Mouse (Mus musculus): Measurements from ENCODE around the gene Vpreb1.

GRCm38 (mm10) chr16:16825476-16825875 lies 45.2 kb downstream of the Vpreb1 start:
- TF ChIP-seq EP300 (IDR thresholded peaks at IDR 0.05; ENCODE audit: low read depth) (no peak), CTCF (IDR thresholded peaks at IDR 0.05; ENCODE audit: low read depth) (no peak)
